Mouse (Mus musculus): ENCODE measurements around the gene Tmem267. TPM values are rescaled to one million over a fixed set of nuclear protein-coding genes. Genes with fewer than 3 reads are reported as not detected.
A peak's percentile ranks its signal among the peaks of the same experiment; 100 is the strongest.
"Not testable (repeated sequence)": the region's sequence is repeated elsewhere in the genome, so short reads cannot be mapped to it uniquely, and the experiment has no call there.

Tmem267 gene
- polyA plus RNA-seq (2016; fragmentation: Nextera tagmentation; extraction: Ambion mirVana) = 0.96 and 1.5 TPM in 2 replicates

- H3K4me2 ChIP-seq = peak within 1 kb of the TSS; percentile 41
- peaks cover 17% of the 10 kb centered on the region for H3K9me3 ChIP-seq
- H3K36me3 ChIP-seq = peaks cover 43% of the 10 kb centered on the region
- H3K9ac ChIP-seq (replicated peaks) = no peak within 1 kb of the TSS
- H3K27me3 ChIP-seq = no peaks in the 10 kb centered on the region
- H3K27ac ChIP-seq = peak within 1 kb of the TSS; percentile 1
- H3K4me1 ChIP-seq (replicated peaks) = no peaks in the 10 kb centered on the region
- 83% methylated on average over 87 of the region's 87 CpGs for WGBS
- no peak within 1 kb of the TSS for H3K4me3 ChIP-seq (replicated peaks)
- ATAC-seq (ENCODE audit: insufficient number of reproducible peaks, insufficient read depth, low FRiP score, low TSS enrichment, low read depth) = no peak
These were observed at the start of gene Tmem267, which contains the start of gene 3110070M22Rik for GRCm38 (mm10) chr13:119487880-119488580. Gene Tmem267, plus strand, starts transcription at chr13:119488039. Gene 3110070M22Rik, minus strand, starts transcription at chr13:119488383.

DNA sequence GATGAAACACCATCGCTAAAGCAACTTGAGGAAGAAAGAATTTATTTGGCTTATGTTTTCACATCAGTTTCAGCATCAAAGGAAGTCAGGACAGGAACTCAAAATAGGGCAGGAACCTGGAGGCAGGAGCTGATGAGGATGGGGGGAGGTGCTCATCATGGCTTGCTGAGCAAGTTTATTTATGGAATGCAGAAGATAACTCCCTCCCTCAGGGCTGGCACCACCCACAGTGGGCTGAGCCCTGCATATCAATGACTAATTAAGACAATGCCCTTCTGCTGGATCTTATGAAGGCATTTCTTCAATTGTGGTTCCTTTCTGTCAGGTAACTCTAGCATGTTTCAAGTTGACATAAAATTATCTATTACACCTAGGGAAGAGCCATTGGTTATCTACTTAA is 45.6 kb upstream of the Tmem267 start:
- no peak overlapping the region for H3K4me3 ChIP-seq (replicated peaks)
- no peak overlapping the region for H3K4me2 ChIP-seq
- no peaks in the 10 kb centered on the region for H3K4me1 ChIP-seq (replicated peaks)
- peaks cover 76% of the 10 kb centered on the region for H3K36me3 ChIP-seq
- no peaks in the 10 kb centered on the region for H3K9me3 ChIP-seq
- H3K9ac ChIP-seq (replicated peaks) = no peak overlapping the region
- H3K27me3 ChIP-seq = no peaks in the 10 kb centered on the region
- no peak for ATAC-seq (ENCODE audit: insufficient number of reproducible peaks, insufficient read depth, low FRiP score, low TSS enrichment, low read depth)
- H3K27ac ChIP-seq = no peak overlapping the region
- WGBS = 92% methylated on average over 1 of the region's 1 CpGs

DNA sequence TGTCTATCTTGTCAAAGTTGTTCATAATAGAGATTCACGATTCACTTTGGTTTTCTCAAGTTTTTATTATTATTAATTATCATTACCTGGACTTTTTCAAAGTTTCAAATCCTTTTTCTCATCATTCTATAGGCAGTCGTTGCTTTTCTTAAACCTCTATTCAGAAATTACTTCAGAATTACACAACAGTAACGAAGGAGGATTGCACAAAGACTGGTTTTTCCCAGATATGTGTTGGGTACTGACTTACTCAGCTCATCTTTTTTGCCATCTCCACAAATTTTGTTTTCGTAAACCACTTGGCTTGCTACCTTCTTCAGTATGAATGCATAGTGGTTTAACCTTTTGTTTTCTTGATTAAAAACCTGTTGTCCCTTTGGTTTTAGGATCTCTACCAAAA is 34.3 kb upstream of the Tmem267 start:
- no peaks in the 10 kb centered on the region for H3K27me3 ChIP-seq
- H3K9me3 ChIP-seq = no peaks in the 10 kb centered on the region
- 95% methylated on average over 4 of the region's 4 CpGs for WGBS
- H3K4me1 ChIP-seq (replicated peaks) = no peaks in the 10 kb centered on the region
- no peak for ATAC-seq (ENCODE audit: insufficient number of reproducible peaks, insufficient read depth, low FRiP score, low TSS enrichment, low read depth)
- H3K27ac ChIP-seq = no peak overlapping the region
- no peak overlapping the region for H3K9ac ChIP-seq (replicated peaks)
- H3K36me3 ChIP-seq = peaks cover 65% of the 10 kb centered on the region
- H3K4me3 ChIP-seq (replicated peaks) = no peak overlapping the region
- H3K4me2 ChIP-seq = no peak overlapping the region

- Histone ChIP-seq H3K4me1 (replicated peaks) (no peaks in the 10 kb centered on the region), H3K4me2 (no peak overlapping the region), H3K9me3 (no peaks in the 10 kb centered on the region), H3K36me3 (peaks cover 69% of the 10 kb centered on the region), H3K27ac (no peak overlapping the region), H3K4me3 (replicated peaks) (no peak overlapping the region), H3K9ac (replicated peaks) (no peak overlapping the region), H3K27me3 (no peaks in the 10 kb centered on the region)
- ATAC-seq (ENCODE audit: insufficient number of reproducible peaks, insufficient read depth, low FRiP score, low TSS enrichment, low read depth) = no peak
These were observed 32.8 kb upstream of the Tmem267 start for GRCm38 (mm10) chr13:119455082-119455481.

GRCm38 (mm10) chr13:119456342-119456741 is 31.5 kb upstream of the Tmem267 start:
- no peak for ATAC-seq (ENCODE audit: insufficient number of reproducible peaks, insufficient read depth, low FRiP score, low TSS enrichment, low read depth)
- Histone ChIP-seq H3K36me3 (peaks cover 56% of the 10 kb centered on the region), H3K4me1 (replicated peaks) (no peaks in the 10 kb centered on the region), H3K4me2 (no peak overlapping the region), H3K9me3 (no peaks in the 10 kb centered on the region), H3K27ac (no peak overlapping the region), H3K27me3 (no peaks in the 10 kb centered on the region), H3K9ac (replicated peaks) (no peak overlapping the region), H3K4me3 (replicated peaks) (no peak overlapping the region)
- 95% methylated on average over 7 of the region's 7 CpGs for WGBS

DNA sequence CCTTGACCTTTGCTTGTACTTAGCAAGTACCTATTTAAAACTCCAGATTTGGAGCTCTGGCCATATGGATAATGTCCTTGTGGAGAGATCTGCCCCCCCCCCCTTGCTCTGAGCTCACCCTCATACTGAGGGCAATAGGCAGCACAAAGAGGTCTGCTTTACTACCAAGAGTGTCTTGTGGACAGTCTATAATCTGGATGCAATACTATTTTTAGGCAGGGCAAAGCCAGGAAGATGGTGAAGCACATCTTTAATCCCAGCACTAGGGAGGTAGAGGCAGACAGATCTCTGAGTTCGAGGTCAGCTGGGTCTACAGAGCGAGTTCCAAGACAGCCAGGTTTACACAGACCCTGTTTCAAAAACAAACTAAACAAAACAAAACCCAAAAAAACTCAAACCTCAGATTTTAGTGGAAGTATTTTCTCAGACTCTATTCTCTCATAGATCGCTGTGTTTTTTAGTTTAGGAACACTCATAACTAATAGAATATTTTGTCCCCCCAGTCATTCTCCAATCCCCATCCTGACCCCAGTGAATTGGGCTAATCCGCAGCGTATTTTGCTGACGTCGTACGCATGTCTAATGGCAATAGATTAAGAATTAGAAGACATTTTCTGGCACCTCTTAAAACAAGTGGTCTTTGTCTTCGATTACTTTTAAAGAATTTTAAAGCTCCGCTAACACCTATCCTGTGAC is 25.8 kb upstream of the Tmem267 start:
- peak overlapping the region; percentile 76 for H3K4me3 ChIP-seq (replicated peaks)
- H3K27ac ChIP-seq = peak overlapping the region; percentile 78
- no peaks in the 10 kb centered on the region for H3K27me3 ChIP-seq
- peaks cover 38% of the 10 kb centered on the region for H3K36me3 ChIP-seq
- peak overlapping the region; percentile 67 for H3K4me2 ChIP-seq
- peaks cover 14% of the 10 kb centered on the region for H3K4me1 ChIP-seq (replicated peaks)
- H3K9ac ChIP-seq (replicated peaks) = peak overlapping the region; percentile 79
- WGBS = 10% methylated on average over 10 of the region's 10 CpGs
- ATAC-seq (ENCODE audit: insufficient number of reproducible peaks, insufficient read depth, low FRiP score, low TSS enrichment, low read depth) = peak; percentile 21; the same call in 1 of the 2 replicates
- H3K9me3 ChIP-seq = no peaks in the 10 kb centered on the region

GRCm38 (mm10) chr13:119462596-119463560 is 25.0 kb upstream of the Tmem267 start, which contains the start of gene 4833420G17Rik:
Gene 4833420G17Rik, plus strand, starts transcription at chr13:119462768.
- no peaks in the 10 kb centered on the region for H3K9me3 ChIP-seq
- no peaks in the 10 kb centered on the region for H3K27me3 ChIP-seq
- 6% methylated on average over 57 of the region's 57 CpGs for WGBS
- peak; percentile 87 for ATAC-seq (ENCODE audit: insufficient number of reproducible peaks, insufficient read depth, low FRiP score, low TSS enrichment, low read depth)
- peaks cover 14% of the 10 kb centered on the region for H3K4me1 ChIP-seq (replicated peaks)
- peaks cover 43% of the 10 kb centered on the region for H3K36me3 ChIP-seq
- H3K9ac ChIP-seq (replicated peaks) = peak within 1 kb of the TSS; percentile 79
- H3K4me3 ChIP-seq (replicated peaks) = peak within 1 kb of the TSS; percentile 76
- peak within 1 kb of the TSS; percentile 67 for H3K4me2 ChIP-seq
- H3K27ac ChIP-seq = peak within 1 kb of the TSS; percentile 78

- Histone ChIP-seq H3K9me3 (no peaks in the 10 kb centered on the region), H3K36me3 (peaks cover 85% of the 10 kb centered on the region), H3K4me1 (replicated peaks) (no peaks in the 10 kb centered on the region), H3K4me3 (replicated peaks) (no peak overlapping the region), H3K4me2 (no peak overlapping the region), H3K27me3 (no peaks in the 10 kb centered on the region), H3K27ac (no peak overlapping the region), H3K9ac (replicated peaks) (no peak overlapping the region)
- no peak for ATAC-seq (ENCODE audit: insufficient number of reproducible peaks, insufficient read depth, low FRiP score, low TSS enrichment, low read depth)
- WGBS = 94% methylated on average over 9 of the region's 9 CpGs
These were observed 11.2 kb upstream of the Tmem267 start for GRCm38 (mm10) chr13:119476631-119477030.

DNA sequence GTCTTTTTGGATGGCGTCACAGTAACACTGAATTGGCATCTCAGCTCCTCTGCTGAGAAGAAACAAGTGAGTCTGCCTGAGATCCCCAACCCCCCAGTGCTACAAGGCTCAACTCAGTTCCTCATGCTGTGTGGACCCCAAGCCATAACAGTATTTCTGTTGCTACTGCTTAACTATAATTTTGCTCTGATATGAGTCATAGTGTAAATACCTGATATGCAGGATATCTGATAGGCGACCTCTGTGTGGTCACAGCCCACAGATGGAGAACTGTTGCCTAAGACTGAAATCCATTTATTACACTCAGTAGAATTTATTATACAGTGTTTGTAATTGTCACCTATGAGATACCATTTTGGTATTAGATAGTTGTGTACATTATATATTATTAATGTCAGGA is 10.1 kb upstream of the Tmem267 start:
- no peaks in the 10 kb centered on the region for H3K4me1 ChIP-seq (replicated peaks)
- H3K4me3 ChIP-seq (replicated peaks) = no peak overlapping the region
- no peak overlapping the region for H3K27ac ChIP-seq
- H3K4me2 ChIP-seq = no peak overlapping the region
- H3K9ac ChIP-seq (replicated peaks) = no peak overlapping the region
- 98% methylated on average over 2 of the region's 2 CpGs for WGBS
- H3K36me3 ChIP-seq = peaks cover 81% of the 10 kb centered on the region
- no peak for ATAC-seq (ENCODE audit: insufficient number of reproducible peaks, insufficient read depth, low FRiP score, low TSS enrichment, low read depth)
- H3K27me3 ChIP-seq = no peaks in the 10 kb centered on the region
- no peaks in the 10 kb centered on the region for H3K9me3 ChIP-seq

DNA sequence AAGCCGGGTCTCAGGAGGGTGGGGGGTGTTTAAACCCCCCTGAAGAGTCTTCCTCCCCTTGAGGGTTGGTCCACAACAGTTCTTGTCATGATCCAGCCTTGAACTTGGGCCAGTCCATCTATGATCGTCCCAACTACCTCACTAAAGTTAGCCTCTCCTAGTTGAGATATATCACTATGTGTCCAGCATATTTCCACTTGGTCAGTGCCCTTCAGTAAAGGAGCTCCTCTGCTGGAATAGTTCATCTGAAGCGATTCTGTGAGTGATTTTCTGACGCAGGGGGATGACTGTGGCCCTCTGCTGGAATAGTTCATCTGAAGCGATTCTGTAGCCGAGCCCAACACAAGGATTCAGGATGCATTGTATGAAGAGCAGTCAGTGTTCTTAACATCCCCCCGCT is 485 bp upstream of the Tmem267 start:
- Histone ChIP-seq H3K4me3 (replicated peaks) (no peak overlapping the region), H3K9ac (replicated peaks) (no peak overlapping the region), H3K36me3 (peaks cover 48% of the 10 kb centered on the region), H3K27me3 (no peaks in the 10 kb centered on the region), H3K27ac (no peak overlapping the region), H3K9me3 (peaks cover 17% of the 10 kb centered on the region), H3K4me1 (replicated peaks) (no peaks in the 10 kb centered on the region), H3K4me2 (peak overlapping the region; percentile 41)
- WGBS = 63% methylated on average over 7 of the region's 7 CpGs
- ATAC-seq (ENCODE audit: insufficient number of reproducible peaks, insufficient read depth, low FRiP score, low TSS enrichment, low read depth) = no peak

GRCm38 (mm10) chr13:119492083-119492482 is 4.2 kb downstream of the Tmem267 start:
- 91% methylated on average over 10 of the region's 10 CpGs for WGBS
- H3K4me2 ChIP-seq, H3K27me3 ChIP-seq: not testable (repeated sequence)

More at GRCm38 (mm10) chr13:119492083-119492482, 4.2 kb downstream of the Tmem267 start:
- H3K27ac ChIP-seq; H3K4me1 ChIP-seq (replicated peaks); H3K4me3 ChIP-seq (replicated peaks); H3K9ac ChIP-seq (replicated peaks); ATAC-seq (ENCODE audit: insufficient number of reproducible peaks, insufficient read depth, low FRiP score, low TSS enrichment, low read depth); H3K36me3 ChIP-seq: not testable (repeated sequence)
- peaks cover 22% of the 10 kb centered on the region for H3K9me3 ChIP-seq
